Mouse (Mus musculus): ENCODE measurements at regions not wholly inside any gene's neighbourhood (a gene's known extent, or its start where the extent isn't known, plus 50 kb on each side); places are given as distances from the start of the nearest gene placed in this dataset.

GRCm38 (mm10) chr19:60302371-60302770, 75.9 kb upstream of the Fam204a start:
- H3K4me3 ChIP-seq (ENCODE audit: low read depth, low read length) = no peak overlapping the region
- no peak overlapping the region for H3K27ac ChIP-seq (replicated peaks; ENCODE audit: low read depth, low read length)
- H3K27me3 ChIP-seq (ENCODE audit: control insufficient read depth, insufficient read depth, low read length) = no peaks in the 10 kb centered on the region
- ATAC-seq (ENCODE audit: insufficient number of reproducible peaks, low FRiP score, low TSS enrichment, low read depth) (no peak), DNase-seq (ENCODE audit: low spot score) (no peak)
- H3K9me3 ChIP-seq (ENCODE audit: control insufficient read depth, low read length) = no peaks in the 10 kb centered on the region
- no peaks in the 10 kb centered on the region for H3K36me3 ChIP-seq (ENCODE audit: control insufficient read depth, insufficient read depth, low read length)
- WGBS = 55% methylated on average over 6 of the region's 6 CpGs
- H3K9ac ChIP-seq (ENCODE audit: low read length) = no peak overlapping the region
- H3K4me2 ChIP-seq (ENCODE audit: low read depth, severe bottlenecking) = no peak overlapping the region
- H3K4me1 ChIP-seq (ENCODE audit: control insufficient read depth, insufficient read depth, low read length) = no peaks in the 10 kb centered on the region

GRCm38 (mm10) chr19:60300891-60301290, 74.4 kb upstream of the Fam204a start:
- no peak for ATAC-seq (ENCODE audit: insufficient number of reproducible peaks, low FRiP score, low TSS enrichment, low read depth)
- Histone ChIP-seq H3K27me3 (ENCODE audit: control insufficient read depth, insufficient read depth, low read length) (no peaks in the 10 kb centered on the region), H3K4me3 (ENCODE audit: low read depth, low read length) (no peak overlapping the region), H3K36me3 (ENCODE audit: control insufficient read depth, insufficient read depth, low read length) (no peaks in the 10 kb centered on the region), H3K27ac (replicated peaks; ENCODE audit: low read depth, low read length) (no peak overlapping the region), H3K4me2 (ENCODE audit: low read depth, severe bottlenecking) (no peak overlapping the region), H3K4me1 (ENCODE audit: control insufficient read depth, insufficient read depth, low read length) (no peaks in the 10 kb centered on the region), H3K9ac (ENCODE audit: low read length) (no peak overlapping the region), H3K9me3 (ENCODE audit: control insufficient read depth, low read length) (no peaks in the 10 kb centered on the region)
- WGBS = 93% methylated on average over 2 of the region's 2 CpGs
- DNase-seq (ENCODE audit: low spot score) = no peak

GRCm38 (mm10) chr19:60290244-60290643, 63.7 kb upstream of the Fam204a start:
- H3K4me3 ChIP-seq (ENCODE audit: low read depth, low read length) = no peak overlapping the region
- H3K4me2 ChIP-seq (ENCODE audit: low read depth, severe bottlenecking) = no peak overlapping the region
- H3K9me3 ChIP-seq (ENCODE audit: control insufficient read depth, low read length) = no peaks in the 10 kb centered on the region
- H3K4me1 ChIP-seq (ENCODE audit: control insufficient read depth, insufficient read depth, low read length) = no peaks in the 10 kb centered on the region
- no peaks in the 10 kb centered on the region for H3K36me3 ChIP-seq (ENCODE audit: control insufficient read depth, insufficient read depth, low read length)
- no peak overlapping the region for H3K27ac ChIP-seq (replicated peaks; ENCODE audit: low read depth, low read length)
- DNase-seq (ENCODE audit: low spot score) (no peak), ATAC-seq (ENCODE audit: insufficient number of reproducible peaks, low FRiP score, low TSS enrichment, low read depth) (no peak)
- 81% methylated on average over 4 of the region's 4 CpGs for WGBS
- H3K9ac ChIP-seq (ENCODE audit: low read length) = no peak overlapping the region
- no peaks in the 10 kb centered on the region for H3K27me3 ChIP-seq (ENCODE audit: control insufficient read depth, insufficient read depth, low read length)

- DNase-seq (ENCODE audit: low spot score) = no peak
- no peak overlapping the region for H3K4me3 ChIP-seq (ENCODE audit: low read depth, low read length)
- WGBS = 50% methylated on average over 6 of the region's 6 CpGs
- ATAC-seq (ENCODE audit: insufficient number of reproducible peaks, low FRiP score, low TSS enrichment, low read depth) = no peak
- H3K27me3 ChIP-seq (ENCODE audit: control insufficient read depth, insufficient read depth, low read length) = no peaks in the 10 kb centered on the region
- H3K4me2 ChIP-seq (ENCODE audit: low read depth, severe bottlenecking) = no peak overlapping the region
- no peak overlapping the region for H3K27ac ChIP-seq (replicated peaks; ENCODE audit: low read depth, low read length)
- H3K36me3 ChIP-seq (ENCODE audit: control insufficient read depth, insufficient read depth, low read length) = no peaks in the 10 kb centered on the region
- H3K9ac ChIP-seq (ENCODE audit: low read length) = no peak overlapping the region
- H3K4me1 ChIP-seq (ENCODE audit: control insufficient read depth, insufficient read depth, low read length) = no peaks in the 10 kb centered on the region
- H3K9me3 ChIP-seq (ENCODE audit: control insufficient read depth, low read length) = no peaks in the 10 kb centered on the region
Observed at GRCm38 (mm10) chr19:60286810-60287396, 60.4 kb upstream of the Fam204a start.

- Histone ChIP-seq H3K4me3 (ENCODE audit: low read depth, low read length) (no peak overlapping the region), H3K9ac (ENCODE audit: low read length) (no peak overlapping the region), H3K27me3 (ENCODE audit: control insufficient read depth, insufficient read depth, low read length) (no peaks in the 10 kb centered on the region), H3K9me3 (ENCODE audit: control insufficient read depth, low read length) (no peaks in the 10 kb centered on the region), H3K4me2 (ENCODE audit: low read depth, severe bottlenecking) (no peak overlapping the region), H3K27ac (replicated peaks; ENCODE audit: low read depth, low read length) (no peak overlapping the region), H3K36me3 (ENCODE audit: control insufficient read depth, insufficient read depth, low read length) (no peaks in the 10 kb centered on the region), H3K4me1 (ENCODE audit: control insufficient read depth, insufficient read depth, low read length) (no peaks in the 10 kb centered on the region)
- DNase-seq (ENCODE audit: low spot score) (no peak), ATAC-seq (ENCODE audit: insufficient number of reproducible peaks, low FRiP score, low TSS enrichment, low read depth) (no peak)
- 76% methylated on average over 4 of the region's 4 CpGs for WGBS
Observed at GRCm38 (mm10) chr19:60284901-60285300, 58.4 kb upstream of the Fam204a start.
